Mouse (Mus musculus): ENCODE measurements around the gene Olfr1136.

Gene Olfr1136

GRCm38 (mm10) chr2:87693847-87694246 lies at the start of gene Olfr1136:
Gene Olfr1136, minus strand, starts transcription at chr2:87693947.
- DNase-seq (ENCODE audit: low spot score), result no peak

- DNase-seq (ENCODE audit: low spot score), result no peak
Measured at GRCm38 (mm10) chr2:87743452-87743851, 49.7 kb upstream of the Olfr1136 start, which contains the start of gene Olfr1140. Gene Olfr1140, plus strand, starts transcription at chr2:87743752.

GRCm38 (mm10) chr2:87739878-87740277 lies 46.1 kb upstream of the Olfr1136 start, which contains the start of gene Olfr1138:
Gene Olfr1138, minus strand, starts transcription at chr2:87739978.
- DNase-seq (ENCODE audit: low spot score), result no peak

- no peak for DNase-seq (ENCODE audit: low spot score)
Measured at GRCm38 (mm10) chr2:87713079-87713478, 19.3 kb upstream of the Olfr1136 start, which contains the start of gene Olfr1137. Gene Olfr1137, minus strand, starts transcription at chr2:87713179.

- DNase-seq (ENCODE audit: low spot score), result no peak
Measured at GRCm38 (mm10) chr2:87673564-87673963, 20.2 kb downstream of the Olfr1136 start, which contains the start of gene Olfr1135. Gene Olfr1135, minus strand, starts transcription at chr2:87673664.

- DNase-seq (ENCODE audit: low spot score), result no peak
Measured at GRCm38 (mm10) chr2:87658360-87658759, 35.4 kb downstream of the Olfr1136 start, which contains the start of gene Olfr1134. Gene Olfr1134, minus strand, starts transcription at chr2:87658460.

- DNase-seq (ENCODE audit: low spot score), result no peak
Measured at GRCm38 (mm10) chr2:87647274-87647673, 46.5 kb downstream of the Olfr1136 start, which contains the start of gene Olfr1133. Gene Olfr1133, minus strand, starts transcription at chr2:87647374.

Measured in urinary bladder, postnatal 10 days (tissue).